Mouse (Mus musculus): ENCODE measurements around the gene Gm20388. TPM values are rescaled to one million over a fixed set of nuclear protein-coding genes. Genes with fewer than 3 reads are reported as not detected.

The Gm20388 gene
- total RNA-seq, 1 experiment from 2014 or later = 10.0 TPM

- no peak for ATAC-seq (replicated peaks; ENCODE audit: insufficient number of reproducible peaks, low FRiP score, low TSS enrichment, poor library complexity, severe bottlenecking)
Measured at GRCm38 (mm10) chr8:123780471-123780870, 3869.8 kb downstream of the Gm20388 start.

GRCm38 (mm10) chr8:123781256-123781655, 3870.6 kb downstream of the Gm20388 start:
- no peak for ATAC-seq (replicated peaks; ENCODE audit: insufficient number of reproducible peaks, low FRiP score, low TSS enrichment, poor library complexity, severe bottlenecking)

- peak; percentile 55; the same call in 1 of the 2 replicates for ATAC-seq (replicated peaks; ENCODE audit: insufficient number of reproducible peaks, low FRiP score, low TSS enrichment, poor library complexity, severe bottlenecking)
Measured at GRCm38 (mm10) chr8:123783525-123784249, 3873.0 kb downstream of the Gm20388 start.

- ATAC-seq (replicated peaks; ENCODE audit: insufficient number of reproducible peaks, low FRiP score, low TSS enrichment, poor library complexity, severe bottlenecking) = no peak
Measured at GRCm38 (mm10) chr8:123786166-123786565, 3875.5 kb downstream of the Gm20388 start.

- no peak for ATAC-seq (replicated peaks; ENCODE audit: insufficient number of reproducible peaks, low FRiP score, low TSS enrichment, poor library complexity, severe bottlenecking)
Measured at GRCm38 (mm10) chr8:123786644-123787043, 3876.0 kb downstream of the Gm20388 start.

- ATAC-seq (replicated peaks; ENCODE audit: insufficient number of reproducible peaks, low FRiP score, low TSS enrichment, poor library complexity, severe bottlenecking) = no peak
Measured at GRCm38 (mm10) chr8:123787254-123787897, 3876.7 kb downstream of the Gm20388 start.

- no peak for ATAC-seq (replicated peaks; ENCODE audit: insufficient number of reproducible peaks, low FRiP score, low TSS enrichment, poor library complexity, severe bottlenecking)
Measured at GRCm38 (mm10) chr8:123788416-123789170, 3878.0 kb downstream of the Gm20388 start.

GRCm38 (mm10) chr8:123789461-123789860, 3878.8 kb downstream of the Gm20388 start:
- ATAC-seq (replicated peaks; ENCODE audit: insufficient number of reproducible peaks, low FRiP score, low TSS enrichment, poor library complexity, severe bottlenecking) = no peak

GRCm38 (mm10) chr8:123789970-123790369, 3879.3 kb downstream of the Gm20388 start:
- ATAC-seq (replicated peaks; ENCODE audit: insufficient number of reproducible peaks, low FRiP score, low TSS enrichment, poor library complexity, severe bottlenecking) = peak; percentile 44; the same call in 1 of the 2 replicates

GRCm38 (mm10) chr8:123791101-123791844, 3880.6 kb downstream of the Gm20388 start:
- ATAC-seq (replicated peaks; ENCODE audit: insufficient number of reproducible peaks, low FRiP score, low TSS enrichment, poor library complexity, severe bottlenecking) = no peak

GRCm38 (mm10) chr8:123791845-123792225, 3881.2 kb downstream of the Gm20388 start:
- no peak for ATAC-seq (replicated peaks; ENCODE audit: insufficient number of reproducible peaks, low FRiP score, low TSS enrichment, poor library complexity, severe bottlenecking)

GRCm38 (mm10) chr8:123793900-123794299, 3883.3 kb downstream of the Gm20388 start:
- ATAC-seq (replicated peaks; ENCODE audit: insufficient number of reproducible peaks, low FRiP score, low TSS enrichment, poor library complexity, severe bottlenecking) = no peak

- ATAC-seq (replicated peaks; ENCODE audit: insufficient number of reproducible peaks, low FRiP score, low TSS enrichment, poor library complexity, severe bottlenecking) = no peak
Measured at GRCm38 (mm10) chr8:123794766-123795165, 3884.1 kb downstream of the Gm20388 start.

- no peak for ATAC-seq (replicated peaks; ENCODE audit: insufficient number of reproducible peaks, low FRiP score, low TSS enrichment, poor library complexity, severe bottlenecking)
Measured at GRCm38 (mm10) chr8:123796758-123797157, 3886.1 kb downstream of the Gm20388 start.

GRCm38 (mm10) chr8:123797928-123798327, 3887.3 kb downstream of the Gm20388 start:
- peak; percentile 56 for ATAC-seq (replicated peaks; ENCODE audit: insufficient number of reproducible peaks, low FRiP score, low TSS enrichment, poor library complexity, severe bottlenecking)

- no peak for ATAC-seq (replicated peaks; ENCODE audit: insufficient number of reproducible peaks, low FRiP score, low TSS enrichment, poor library complexity, severe bottlenecking)
Measured at GRCm38 (mm10) chr8:123799434-123799833, 3888.8 kb downstream of the Gm20388 start.

GRCm38 (mm10) chr8:123799885-123800284, 3889.2 kb downstream of the Gm20388 start:
- ATAC-seq (replicated peaks; ENCODE audit: insufficient number of reproducible peaks, low FRiP score, low TSS enrichment, poor library complexity, severe bottlenecking) = no peak

GRCm38 (mm10) chr8:123800867-123801266, 3890.2 kb downstream of the Gm20388 start:
- ATAC-seq (replicated peaks; ENCODE audit: insufficient number of reproducible peaks, low FRiP score, low TSS enrichment, poor library complexity, severe bottlenecking) = no peak

GRCm38 (mm10) chr8:123801538-123801937, 3890.9 kb downstream of the Gm20388 start:
- ATAC-seq (replicated peaks; ENCODE audit: insufficient number of reproducible peaks, low FRiP score, low TSS enrichment, poor library complexity, severe bottlenecking) = no peak

Data from monocyte, adult 5-6 weeks (primary cell).